Mouse (Mus musculus) lung, postnatal 14 days (tissue): ENCODE measurements around the gene Rsc1a1.

Experiments
- DNase-seq: peaks from one replicate; pipeline ENCODE4 v3.0.0; 2021

Rsc1a1 gene

GRCm38 (mm10) chr4:141685499-141685898 is at the start of gene Rsc1a1:
Gene Rsc1a1 (minus strand): TSS chr4:141685599.
- no peak for DNase-seq

- DNase-seq = no peak
Observed at GRCm38 (mm10) chr4:141735206-141735560, 49.8 kb upstream of the Rsc1a1 start.

GRCm38 (mm10) chr4:141734446-141735205 is 49.2 kb upstream of the Rsc1a1 start:
- peak; percentile 89 for DNase-seq

- DNase-seq = no peak
Observed at GRCm38 (mm10) chr4:141731766-141732165, 46.4 kb upstream of the Rsc1a1 start.

- no peak for DNase-seq
Observed at GRCm38 (mm10) chr4:141730401-141730800, 45.0 kb upstream of the Rsc1a1 start.

GRCm38 (mm10) chr4:141729266-141729665 is 43.9 kb upstream of the Rsc1a1 start:
- DNase-seq = no peak

- no peak for DNase-seq
Observed at GRCm38 (mm10) chr4:141725738-141726137, 40.3 kb upstream of the Rsc1a1 start.

- no peak for DNase-seq
Observed at GRCm38 (mm10) chr4:141725277-141725676, 39.9 kb upstream of the Rsc1a1 start.

- no peak for DNase-seq
Observed at GRCm38 (mm10) chr4:141724594-141724993, 39.2 kb upstream of the Rsc1a1 start.

- no peak for DNase-seq
Observed at GRCm38 (mm10) chr4:141723673-141724068, 38.3 kb upstream of the Rsc1a1 start.

GRCm38 (mm10) chr4:141722731-141723672 is 37.6 kb upstream of the Rsc1a1 start, which contains the start of gene Ddi2:
Gene Ddi2 (minus strand): TSS chr4:141723419.
- DNase-seq = peak; percentile 91

- DNase-seq = peak; percentile 30
Observed at GRCm38 (mm10) chr4:141721961-141722360, 36.6 kb upstream of the Rsc1a1 start.

- peak; percentile 30 for DNase-seq
Observed at GRCm38 (mm10) chr4:141720761-141721523, 35.5 kb upstream of the Rsc1a1 start.

- no peak for DNase-seq
Observed at GRCm38 (mm10) chr4:141719304-141719703, 33.9 kb upstream of the Rsc1a1 start.

- DNase-seq = no peak
Observed at GRCm38 (mm10) chr4:141717633-141718032, 32.2 kb upstream of the Rsc1a1 start.

GRCm38 (mm10) chr4:141715027-141715426 is 29.6 kb upstream of the Rsc1a1 start:
- no peak for DNase-seq

- no peak for DNase-seq
Observed at GRCm38 (mm10) chr4:141713598-141714142, 28.3 kb upstream of the Rsc1a1 start.

GRCm38 (mm10) chr4:141711250-141711649 is 25.9 kb upstream of the Rsc1a1 start:
- DNase-seq = no peak

- DNase-seq = no peak
Observed at GRCm38 (mm10) chr4:141708971-141709370, 23.6 kb upstream of the Rsc1a1 start.

- DNase-seq = no peak
Observed at GRCm38 (mm10) chr4:141708005-141708404, 22.6 kb upstream of the Rsc1a1 start.

- DNase-seq = peak; percentile 30
Observed at GRCm38 (mm10) chr4:141705331-141705730, 19.9 kb upstream of the Rsc1a1 start.

GRCm38 (mm10) chr4:141704625-141705024 is 19.2 kb upstream of the Rsc1a1 start:
- DNase-seq = no peak

GRCm38 (mm10) chr4:141694719-141695118 is 9.3 kb upstream of the Rsc1a1 start:
- DNase-seq = no peak
